Mouse (Mus musculus): Measurements from ENCODE around the gene Zfp869.

GRCm38 (mm10) chr8:69740763-69741162 lies 30.2 kb upstream of the Zfp869 start:
- TF ChIP-seq CTCF (IDR thresholded peaks at IDR 0.05; ENCODE audit: low read depth) = no peak
- TF ChIP-seq EP300 (IDR thresholded peaks at IDR 0.05; ENCODE audit: low read depth) = no peak

Data from liver, postnatal 0 days (tissue).